25 mouse cellular contexts compared by ENCODE assay signal in the genomic region with DNA sequence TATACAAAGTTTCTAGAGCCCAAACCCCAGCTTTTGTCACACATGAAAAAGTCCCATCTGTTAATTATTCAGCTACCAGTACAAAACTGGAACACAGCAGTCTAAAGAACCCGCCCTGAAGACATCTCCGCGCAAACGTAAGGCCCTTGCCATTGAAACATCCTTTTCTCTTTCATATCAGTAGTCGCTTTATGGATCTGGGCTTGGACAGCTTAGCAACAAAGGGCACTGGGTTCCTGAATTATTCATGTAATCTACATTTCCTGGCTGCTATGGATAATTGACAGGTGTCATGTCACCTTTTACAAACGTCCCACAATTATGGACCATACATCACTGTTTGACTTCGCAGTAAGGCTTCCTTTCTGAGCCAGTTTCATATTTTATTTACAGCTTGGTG.
DNase-seq lines count a peak whose midpoint lies in the region; ATAC-seq and TF ChIP-seq lines count a peak whose summit lies in the region.
"Had no signal": no experiment of that assay in that cellular context is flagged by ENCODE, and none has a peak within 500 bp of the region (broad histone marks: within the 10 kb centered on the region; RNA-seq: fewer than 3 reads in every experiment).

No protein-coding gene starts in this region.

- TF ChIP-seq CTCF in midbrain, postnatal 0 days (IDR thresholded peaks at IDR 0.05) = no peak
- TF ChIP-seq CTCF in CH12.LX (conservative IDR thresholded peaks at IDR 0.05 in 1 of 2, IDR thresholded peaks at IDR 0.05 in 1 of 2; ENCODE audit: low read depth in 2 of 2, low read length in 2 of 2) = no peak

- no peak overlapping the region for H3K4me3 ChIP-seq in heart, embryonic 10.5 days
- no peak overlapping the region for H3K4me3 ChIP-seq in midbrain, embryonic 14.5 days (replicated peaks; ENCODE audit: low read depth, low read length)
- H3K4me3 ChIP-seq in midbrain, postnatal 0 days (ENCODE audit: low read depth, low read length) = no peak overlapping the region
- no peak overlapping the region for H3K4me3 ChIP-seq in CH12.LX (replicated peaks in 1 of 3; ENCODE audit: low read depth in 2 of 3, low read length in 2 of 3, poor library complexity in 1 of 3)
- H3K4me3 ChIP-seq: embryonic facial prominence, embryonic 13.5 days; embryonic facial prominence, embryonic 15.5 days; erythroblast, embryonic 14.5 days; forebrain, embryonic 10.5 days; forebrain, embryonic 12.5 days had no signal

- no peaks in the 10 kb centered on the region for H3K79me2 ChIP-seq in CH12.LX (replicated peaks; ENCODE audit: control insufficient read depth, extremely low read depth, insufficient read depth, poor library complexity, severe bottlenecking)

- H3K9ac ChIP-seq in midbrain, embryonic 14.5 days (replicated peaks; ENCODE audit: low read length) = no peak overlapping the region
- no peak overlapping the region for H3K9ac ChIP-seq in midbrain, postnatal 0 days (replicated peaks; ENCODE audit: low read length, poor library complexity, severe bottlenecking)
- H3K9ac ChIP-seq in CH12.LX (ENCODE audit: insufficient read depth, low read depth) = no peak overlapping the region
- H3K9ac ChIP-seq: embryonic facial prominence, embryonic 13.5 days; embryonic facial prominence, embryonic 15.5 days; forebrain, embryonic 12.5 days had no signal

- in situ Hi-C loops in CH12.LX (cut with MboI; ENCODE audit: low pct_ligation_motif_present, low pct_unique_long_range_greater_than_20kb, low sequenced_read_pairs) = no loop called here

- ATAC-seq in midbrain, embryonic 14.5 days (ENCODE audit: low FRiP score, low TSS enrichment) = peak; percentile 29; the same call in 1 of the 2 replicates
- ATAC-seq in midbrain, postnatal 0 days (ENCODE audit: low FRiP score) = no peak
- ATAC-seq: CD4-positive, CD25-positive, alpha-beta regulatory T cell, adult 4 months; forebrain, embryonic 14.5 days; forebrain, embryonic 16.5 days had no signal

- peak; percentile 57 for DNase-seq in heart, adult 11 months
- DNase-seq in heart, embryonic 10.5 days (ENCODE audit: low spot score) = no peak
- peak; percentile 51 for DNase-seq in midbrain, embryonic 14.5 days
- no peak for DNase-seq in midbrain, postnatal 0 days (ENCODE audit: low spot score)
- no peak for DNase-seq in CH12.LX (ENCODE audit: extremely low read depth)
- no peak for DNase-seq in urinary bladder, postnatal 36 days (ENCODE audit: low spot score in 2 of 2)
- DNase-seq: adrenal gland, adult 2 months; adrenal gland, postnatal 10 days; adrenal gland, postnatal 25 days; B cell, adult 2 months; cerebellum, adult 11 months; cerebellum, adult 18-20 months; cerebellum, adult 8-10 months; cerebellum, adult 9-11 months; cerebellum, postnatal 14 days; cerebellum, postnatal 36 days; embryo, embryonic 11 days had no signal

- TF ChIP-seq POLR2A in CH12.LX (IDR thresholded peaks at IDR 0.05; ENCODE audit: low read depth, low read length) = no peak

- H3K27me3 ChIP-seq in heart, embryonic 10.5 days (ENCODE audit: insufficient read depth, poor library complexity, severe bottlenecking) = peaks cover 37% of the 10 kb centered on the region
- H3K27me3 ChIP-seq in midbrain, embryonic 14.5 days (ENCODE audit: control insufficient read depth, insufficient read depth, low read length) = no peaks in the 10 kb centered on the region
- no peaks in the 10 kb centered on the region; the same call in 1 of the 2 replicates for H3K27me3 ChIP-seq in midbrain, postnatal 0 days (ENCODE audit: insufficient read depth, low read length)
- H3K27me3 ChIP-seq in CH12.LX (replicated peaks) = no peaks in the 10 kb centered on the region
- H3K27me3 ChIP-seq: forebrain, embryonic 12.5 days had no signal

- dilution Hi-C loops in CH12.LX (cut with MboI; ENCODE audit: extremely low pct_ligation_motif_present, extremely low pct_unique_long_range_greater_than_20kb, low sequenced_read_pairs) = no loop called here

- peaks cover 19% of the 10 kb centered on the region for H3K4me1 ChIP-seq in heart, embryonic 10.5 days
- peaks cover 19% of the 10 kb centered on the region for H3K4me1 ChIP-seq in midbrain, embryonic 14.5 days (ENCODE audit: control insufficient read depth, insufficient read depth, low read length)
- no peaks in the 10 kb centered on the region; the same call in 1 of the 2 replicates for H3K4me1 ChIP-seq in midbrain, postnatal 0 days (ENCODE audit: insufficient read depth, low read length)
- peaks cover 19 to 33% of the 10 kb centered on the region in 2 experiments for H3K4me1 ChIP-seq in CH12.LX (ENCODE audit: control insufficient read depth in 1 of 2, insufficient read depth in 2 of 2)

- TF ChIP-seq RAD21 in CH12.LX (IDR thresholded peaks at IDR 0.05; ENCODE audit: low read depth, low read length) = no peak

- TF ChIP-seq EP300 in CH12.LX (IDR thresholded peaks at IDR 0.05; ENCODE audit: low read length) = no peak

- no peak overlapping the region for H3K4me2 ChIP-seq in midbrain, embryonic 14.5 days (ENCODE audit: low read length)
- no peak overlapping the region for H3K4me2 ChIP-seq in midbrain, postnatal 0 days (ENCODE audit: low read depth, low read length, poor library complexity, severe bottlenecking)
- 0 out of 2 replicates have a peak overlapping the region, but pooled peaks have one; percentile 23 for H3K4me2 ChIP-seq in CH12.LX (ENCODE audit: insufficient read depth, low read depth, poor library complexity, severe bottlenecking)
- H3K4me2 ChIP-seq: embryonic facial prominence, embryonic 13.5 days; embryonic facial prominence, embryonic 15.5 days; forebrain, embryonic 12.5 days had no signal

- H3K36me3 ChIP-seq in heart, embryonic 10.5 days = no peaks in the 10 kb centered on the region
- no peaks in the 10 kb centered on the region for H3K36me3 ChIP-seq in midbrain, embryonic 14.5 days (ENCODE audit: control insufficient read depth, insufficient read depth, low read length)
- H3K36me3 ChIP-seq in midbrain, postnatal 0 days (ENCODE audit: insufficient read depth, low read length) = no peaks in the 10 kb centered on the region
- no peaks in the 10 kb centered on the region for H3K36me3 ChIP-seq in CH12.LX (replicated peaks in 1 of 2; ENCODE audit: control insufficient read depth in 1 of 2, insufficient read depth in 1 of 2, low read length in 1 of 2)
- H3K36me3 ChIP-seq: embryonic facial prominence, embryonic 13.5 days; embryonic facial prominence, embryonic 15.5 days; forebrain, embryonic 10.5 days; forebrain, embryonic 12.5 days had no signal

- WGBS in heart, embryonic 10.5 days = 83% methylated on average over 7 of the region's 7 CpGs
- 21% methylated on average over 7 of the region's 7 CpGs for WGBS in midbrain, embryonic 14.5 days
- WGBS in midbrain, postnatal 0 days = 48% methylated on average over 7 of the region's 7 CpGs

- no peaks in the 10 kb centered on the region for H3K9me3 ChIP-seq in heart, embryonic 10.5 days
- no peaks in the 10 kb centered on the region for H3K9me3 ChIP-seq in midbrain, embryonic 14.5 days (ENCODE audit: control insufficient read depth, low read length)
- no peaks in the 10 kb centered on the region for H3K9me3 ChIP-seq in midbrain, postnatal 0 days (ENCODE audit: low read length)
- H3K9me3 ChIP-seq in CH12.LX (replicated peaks; ENCODE audit: low read length) = no peaks in the 10 kb centered on the region
- H3K9me3 ChIP-seq: embryonic facial prominence, embryonic 13.5 days; embryonic facial prominence, embryonic 15.5 days; forebrain, embryonic 10.5 days; forebrain, embryonic 12.5 days had no signal

- H3K27ac ChIP-seq in heart, embryonic 10.5 days = no peak overlapping the region
- 0 out of 2 replicates have a peak overlapping the region, but pooled peaks have one; percentile 46 for H3K27ac ChIP-seq in midbrain, embryonic 14.5 days (replicated peaks; ENCODE audit: low read depth, low read length)
- no peak overlapping the region for H3K27ac ChIP-seq in midbrain, postnatal 0 days (ENCODE audit: low read depth, low read length)
- H3K27ac ChIP-seq in CH12.LX (ENCODE audit: insufficient read depth, low read depth) = no peak overlapping the region
- H3K27ac ChIP-seq: embryonic facial prominence, embryonic 13.5 days; embryonic facial prominence, embryonic 15.5 days; forebrain, embryonic 10.5 days; forebrain, embryonic 12.5 days had no signal

TF ChIP-seq in CH12.LX, 34 proteins besides CTCF, POLR2A, EP300 and RAD21:
- TF ChIP-seq USF1 (IDR thresholded peaks at IDR 0.05; ENCODE audit: low read depth, low read length) (no peak), ZNF384 (IDR thresholded peaks at IDR 0.05; ENCODE audit: low read depth, low read length) (no peak), E2F4 (IDR thresholded peaks at IDR 0.05; ENCODE audit: insufficient replicate concordance, low read depth, low read length) (no peak), JUN (IDR thresholded peaks at IDR 0.05; ENCODE audit: insufficient read depth, low read depth, low read length) (no peak), TCF12 (IDR thresholded peaks at IDR 0.05; ENCODE audit: low read depth, low read length) (no peak), MEF2A (IDR thresholded peaks at IDR 0.05; ENCODE audit: borderline replicate concordance, low read depth, low read length) (no peak), IRF4 (IDR thresholded peaks at IDR 0.05; ENCODE audit: low read depth, low read length) (no peak), USF2 (conservative IDR thresholded peaks at IDR 0.05; ENCODE audit: low read depth, low read length) (no peak), HCFC1 (IDR thresholded peaks at IDR 0.05; ENCODE audit: low read depth, low read length) (no peak), PAX5 (IDR thresholded peaks at IDR 0.05; ENCODE audit: low read length) (no peak), NRF1 (IDR thresholded peaks at IDR 0.05; ENCODE audit: low read depth, low read length) (no peak), SMC3 (IDR thresholded peaks at IDR 0.05; ENCODE audit: low read depth, low read length) (no peak)

Comparison
In these comparisons a context has a peak if more than half of its experiments do, and no peak if none do; other contexts are left out.
1. DNase-seq: peak in heart, adult 11 months (single experiment) and midbrain, embryonic 14.5 days (single experiment); none in heart, embryonic 10.5 days (single experiment), midbrain, postnatal 0 days (single experiment), CH12.LX (single experiment) and urinary bladder, postnatal 36 days (0 of 2).